Mouse (Mus musculus): Measurements from ENCODE around the gene Lrch1. TPM values are rescaled to one million over a fixed set of nuclear protein-coding genes. Genes with fewer than 3 reads are reported as not detected.
A peak's percentile ranks its signal among the peaks of the same experiment; 100 is the strongest.

Gene Lrch1
- polyA plus RNA-seq, 1 experiment from 2014 or later: 8.2 TPM

DNA sequence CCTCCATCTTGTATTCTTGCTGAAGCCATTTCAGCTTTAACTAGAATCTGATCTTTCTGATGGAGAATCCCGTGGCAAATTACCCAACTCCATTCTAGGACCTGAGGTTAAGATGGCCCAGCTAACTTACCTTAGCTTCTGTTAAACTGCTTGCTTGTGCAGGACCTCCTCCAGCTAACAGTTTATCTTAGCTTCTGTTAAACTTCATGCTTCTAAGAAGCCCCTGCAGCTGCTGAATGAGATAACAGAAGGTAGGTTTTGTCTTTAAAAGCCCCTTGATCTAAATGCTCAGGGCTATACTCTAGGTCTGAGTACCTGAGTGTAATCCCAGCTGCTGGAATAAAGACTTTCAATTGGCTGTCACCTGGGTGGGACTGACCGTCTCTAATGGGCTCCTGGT, 17.9 kb downstream of the Lrch1 start:
- Histone ChIP-seq H3K27me3 (no peaks in the 10 kb centered on the region), H3K4me2 (replicated peaks) (no peak overlapping the region), H3K36me3 (no peaks in the 10 kb centered on the region), H3K9me3 (no peaks in the 10 kb centered on the region), H3K9ac (replicated peaks) (no peak overlapping the region), H3K4me1 (peaks cover 9% of the 10 kb centered on the region; the same call in 1 of the 2 replicates), H3K4me3 (no peak overlapping the region), H3K27ac (replicated peaks) (no peak overlapping the region)
- ATAC-seq (ENCODE audit: low FRiP score, low read depth): no peak
- 81% methylated on average over 2 of the region's 2 CpGs for WGBS

DNA sequence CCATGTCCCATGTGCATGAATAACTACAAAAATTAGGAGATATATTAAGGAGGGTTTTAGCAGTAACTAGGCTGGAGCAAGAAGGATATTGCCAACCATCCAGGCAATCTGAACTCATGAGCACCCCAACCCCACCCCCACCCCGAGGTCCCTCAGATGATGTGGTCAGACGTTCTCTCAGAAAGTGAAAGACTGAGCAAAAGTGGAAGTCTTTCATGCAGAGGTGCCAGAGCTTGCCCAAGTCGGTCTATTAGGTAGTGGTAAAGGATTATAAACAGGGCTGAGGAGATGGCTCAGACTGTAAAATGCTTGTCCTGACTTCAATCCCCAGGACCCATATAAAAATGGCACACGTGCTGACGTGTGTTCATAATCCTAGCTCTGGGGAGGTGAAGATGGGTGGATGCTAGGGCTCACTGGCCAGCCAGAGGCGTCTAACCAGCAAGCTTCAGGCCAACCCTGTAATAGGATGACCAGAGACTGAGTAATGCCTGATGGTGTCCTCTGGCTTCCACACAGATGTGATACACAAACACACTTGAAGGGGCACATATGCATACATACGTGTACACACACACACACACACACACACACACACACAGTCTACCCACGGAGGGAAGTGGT, 18.8 kb downstream of the Lrch1 start:
- no peaks in the 10 kb centered on the region for H3K36me3 ChIP-seq
- H3K27me3 ChIP-seq: no peaks in the 10 kb centered on the region
- H3K27ac ChIP-seq (replicated peaks): no peak overlapping the region
- no peak overlapping the region for H3K4me2 ChIP-seq (replicated peaks)
- WGBS: 89% methylated on average over 8 of the region's 8 CpGs
- no peak overlapping the region for H3K4me3 ChIP-seq
- H3K9me3 ChIP-seq: no peaks in the 10 kb centered on the region
- peaks cover 9% of the 10 kb centered on the region; the same call in 1 of the 2 replicates for H3K4me1 ChIP-seq
- no peak for ATAC-seq (ENCODE audit: low FRiP score, low read depth)
- no peak overlapping the region for H3K9ac ChIP-seq (replicated peaks)

DNA sequence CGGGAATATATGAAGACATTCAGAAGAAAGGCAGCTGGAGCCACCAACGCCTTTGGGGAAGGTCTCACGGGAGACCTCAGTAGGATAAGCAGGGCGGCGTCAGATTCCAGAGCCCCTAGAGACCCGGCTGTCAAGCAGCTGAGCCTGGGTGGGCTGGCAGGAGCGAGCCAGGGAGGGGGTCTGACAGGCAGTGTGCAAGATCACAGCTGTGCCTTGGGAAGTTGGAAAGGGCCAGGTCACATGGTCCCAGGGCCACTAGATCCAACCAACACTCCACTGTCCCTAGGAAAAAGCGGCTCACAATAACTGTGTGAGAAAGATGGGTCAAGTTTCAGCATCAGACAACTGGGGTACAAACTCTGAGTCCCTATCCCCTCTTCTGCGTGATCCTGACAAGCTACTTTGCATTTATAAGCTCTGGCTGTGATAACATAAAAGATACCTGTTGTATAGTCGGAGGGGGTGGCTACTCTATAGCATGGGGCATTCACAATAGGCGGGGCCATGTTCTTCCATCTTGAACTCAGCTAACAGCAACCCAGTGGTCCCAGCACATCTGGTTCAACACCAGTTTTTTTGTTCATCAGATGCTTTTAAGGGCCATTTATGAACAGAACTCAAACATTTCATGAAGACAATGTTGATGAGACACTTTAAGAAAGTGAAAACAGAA, 20.6 kb downstream of the Lrch1 start:
- no peaks in the 10 kb centered on the region for H3K9me3 ChIP-seq
- no peak overlapping the region for H3K4me3 ChIP-seq
- no peaks in the 10 kb centered on the region for H3K36me3 ChIP-seq
- no peak overlapping the region for H3K4me2 ChIP-seq (replicated peaks)
- H3K4me1 ChIP-seq: peaks cover 9% of the 10 kb centered on the region; the same call in 1 of the 2 replicates
- H3K27ac ChIP-seq (replicated peaks): no peak overlapping the region
- 37% methylated on average over 11 of the region's 11 CpGs for WGBS
- no peaks in the 10 kb centered on the region for H3K27me3 ChIP-seq
- H3K9ac ChIP-seq (replicated peaks): no peak overlapping the region
- ATAC-seq (ENCODE audit: low FRiP score, low read depth): peak; percentile 74; the same call in 1 of the 2 replicates

DNA sequence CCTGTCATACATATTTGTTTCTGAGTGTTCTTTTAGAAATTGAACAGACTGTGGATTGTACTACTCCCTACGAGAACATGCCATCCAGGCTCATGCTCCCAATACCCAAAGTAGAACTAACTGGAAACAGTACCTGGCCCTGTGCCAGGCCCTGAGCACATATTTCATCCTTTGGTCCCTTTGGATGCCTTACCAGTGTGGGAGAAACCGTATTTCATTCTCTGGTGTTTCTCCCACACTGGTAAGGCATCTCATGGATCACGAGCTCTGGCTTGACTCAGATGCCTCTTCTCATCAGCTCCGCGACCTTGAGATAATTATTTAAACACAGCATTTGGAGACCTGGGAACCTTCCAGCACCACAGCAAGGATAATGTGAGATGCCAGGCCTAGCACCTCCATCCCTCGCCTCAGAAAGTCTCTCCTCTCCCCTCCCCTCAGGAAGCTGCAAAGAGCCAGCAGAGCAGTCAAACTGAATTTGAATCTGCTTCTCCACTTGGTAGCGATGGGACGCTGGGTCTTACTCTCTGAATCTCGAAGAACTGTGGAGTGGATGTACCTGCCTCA, 21.6 kb downstream of the Lrch1 start:
- Histone ChIP-seq H3K9me3 (no peaks in the 10 kb centered on the region), H3K4me2 (replicated peaks) (no peak overlapping the region), H3K4me1 (peaks cover 9% of the 10 kb centered on the region; the same call in 1 of the 2 replicates), H3K27ac (replicated peaks) (no peak overlapping the region), H3K4me3 (no peak overlapping the region), H3K36me3 (no peaks in the 10 kb centered on the region), H3K27me3 (no peaks in the 10 kb centered on the region), H3K9ac (replicated peaks) (no peak overlapping the region)
- WGBS: 86% methylated on average over 9 of the region's 9 CpGs
- no peak for ATAC-seq (ENCODE audit: low FRiP score, low read depth)

DNA sequence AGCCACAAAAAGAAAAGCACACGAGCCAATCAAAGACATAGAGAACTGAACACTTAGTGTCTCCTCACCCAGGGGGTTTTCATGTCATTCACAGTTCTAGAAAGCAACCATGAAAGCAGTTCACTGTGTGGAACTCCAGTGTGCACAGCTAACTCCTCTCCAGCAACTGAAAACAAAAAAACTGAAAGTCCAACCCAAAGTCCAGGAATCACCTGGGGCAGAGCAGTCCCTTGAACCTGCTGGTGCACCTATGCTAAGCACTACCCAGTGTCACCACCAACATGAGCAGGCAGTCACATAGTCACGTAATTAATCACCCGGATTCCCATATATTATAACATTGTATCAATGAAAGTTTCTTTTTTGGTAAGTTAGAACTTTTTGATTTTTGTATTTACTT, 23.2 kb downstream of the Lrch1 start:
- no peaks in the 10 kb centered on the region for H3K36me3 ChIP-seq
- WGBS: 75% methylated on average over 3 of the region's 3 CpGs
- no peak for ATAC-seq (ENCODE audit: low FRiP score, low read depth)
- no peak overlapping the region for H3K4me2 ChIP-seq (replicated peaks)
- H3K9me3 ChIP-seq: no peaks in the 10 kb centered on the region
- no peak overlapping the region for H3K27ac ChIP-seq (replicated peaks)
- H3K4me3 ChIP-seq: no peak overlapping the region
- no peaks in the 10 kb centered on the region for H3K27me3 ChIP-seq
- peaks cover 9% of the 10 kb centered on the region; the same call in 1 of the 2 replicates for H3K4me1 ChIP-seq
- no peak overlapping the region for H3K9ac ChIP-seq (replicated peaks)

DNA sequence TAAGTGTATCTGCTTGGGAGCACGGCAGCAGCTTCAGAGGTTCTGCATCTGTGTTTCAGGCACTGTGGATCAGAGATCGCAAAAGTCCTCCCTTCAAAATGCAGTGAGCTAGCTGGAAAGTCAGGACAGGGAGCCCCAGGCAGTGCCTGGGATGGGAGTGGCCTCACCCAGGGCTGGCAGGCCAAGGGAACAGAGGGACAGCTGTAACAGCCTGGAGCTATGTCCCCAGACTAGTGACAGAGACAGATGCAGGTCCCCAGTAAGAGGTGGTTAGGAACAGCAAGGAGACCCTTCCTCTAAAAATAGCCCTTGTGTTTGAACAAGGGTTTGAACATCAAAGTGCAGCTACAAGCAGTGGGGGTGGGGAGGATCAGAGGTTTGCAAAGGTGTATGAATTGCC, 23.6 kb downstream of the Lrch1 start:
- 84% methylated on average over 2 of the region's 2 CpGs for WGBS
- Histone ChIP-seq H3K9ac (replicated peaks) (no peak overlapping the region), H3K4me2 (replicated peaks) (no peak overlapping the region), H3K9me3 (no peaks in the 10 kb centered on the region), H3K27ac (replicated peaks) (no peak overlapping the region), H3K36me3 (no peaks in the 10 kb centered on the region), H3K27me3 (no peaks in the 10 kb centered on the region), H3K4me1 (peaks cover 9% of the 10 kb centered on the region; the same call in 1 of the 2 replicates), H3K4me3 (no peak overlapping the region)
- ATAC-seq (ENCODE audit: low FRiP score, low read depth): no peak

DNA sequence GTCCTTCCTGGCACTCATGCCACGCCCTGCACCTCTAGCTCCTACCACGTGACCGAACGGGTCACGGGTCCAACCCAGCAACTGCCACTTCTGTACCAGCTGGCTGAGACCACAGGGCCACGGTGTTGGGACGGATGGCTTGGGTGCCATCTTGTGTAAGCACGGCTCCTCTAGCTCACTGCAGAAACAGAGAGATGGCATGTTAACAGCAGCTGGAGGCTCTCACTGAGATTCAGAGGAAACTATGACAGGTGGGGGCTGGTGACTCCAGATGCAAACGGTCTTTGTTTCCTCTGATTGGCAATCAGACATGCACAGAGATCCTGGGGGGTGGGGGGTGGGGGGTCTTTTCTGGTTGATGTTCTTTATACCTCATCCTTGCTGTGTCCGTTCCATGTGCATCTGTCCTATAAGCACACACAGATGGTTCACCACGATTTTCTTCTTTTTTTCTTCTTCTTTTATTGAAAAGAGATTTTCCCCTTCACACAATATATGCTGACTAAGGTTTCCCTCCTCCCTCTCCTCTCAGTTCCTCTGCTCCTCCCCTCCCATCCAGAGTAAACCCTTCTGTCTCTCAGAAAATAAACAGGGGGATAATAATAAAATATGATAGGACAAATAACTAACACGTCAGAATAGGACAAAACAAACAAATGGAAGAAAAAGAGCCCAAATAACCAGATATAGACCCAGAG, 25.5 kb downstream of the Lrch1 start:
- Histone ChIP-seq H3K27me3 (no peaks in the 10 kb centered on the region), H3K27ac (replicated peaks) (no peak overlapping the region), H3K4me2 (replicated peaks) (no peak overlapping the region), H3K9me3 (no peaks in the 10 kb centered on the region), H3K4me3 (no peak overlapping the region), H3K4me1 (peaks cover 7% of the 10 kb centered on the region; the same call in 1 of the 2 replicates), H3K36me3 (no peaks in the 10 kb centered on the region), H3K9ac (replicated peaks) (no peak overlapping the region)
- 81% methylated on average over 12 of the region's 12 CpGs for WGBS
- ATAC-seq (ENCODE audit: low FRiP score, low read depth): no peak

DNA sequence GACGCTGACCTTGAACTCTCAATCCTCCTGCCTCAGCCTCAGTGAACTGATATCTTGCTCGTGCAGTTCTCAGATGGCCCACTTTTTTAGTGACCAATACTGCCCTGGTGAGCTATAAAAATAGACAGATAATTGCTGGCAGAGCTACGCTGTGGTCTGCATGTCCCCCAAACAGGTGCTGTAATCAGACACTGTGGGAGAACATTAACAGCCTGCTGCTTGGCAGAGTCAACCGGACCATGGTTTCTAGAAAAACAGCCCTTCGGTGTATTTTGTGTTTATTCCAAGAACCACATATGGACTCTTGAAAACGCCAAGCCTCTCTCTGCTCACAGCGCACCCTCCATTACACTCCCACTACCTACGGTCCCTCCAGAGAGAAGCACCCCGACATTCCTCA, 26.2 kb downstream of the Lrch1 start:
- Histone ChIP-seq H3K4me1 (peaks cover under 1% of the 10 kb centered on the region; the same call in 1 of the 2 replicates), H3K4me2 (replicated peaks) (no peak overlapping the region), H3K27ac (replicated peaks) (no peak overlapping the region), H3K9ac (replicated peaks) (no peak overlapping the region), H3K27me3 (no peaks in the 10 kb centered on the region), H3K9me3 (no peaks in the 10 kb centered on the region), H3K4me3 (no peak overlapping the region), H3K36me3 (no peaks in the 10 kb centered on the region)
- 92% methylated on average over 9 of the region's 9 CpGs for WGBS
- ATAC-seq (ENCODE audit: low FRiP score, low read depth): no peak

DNA sequence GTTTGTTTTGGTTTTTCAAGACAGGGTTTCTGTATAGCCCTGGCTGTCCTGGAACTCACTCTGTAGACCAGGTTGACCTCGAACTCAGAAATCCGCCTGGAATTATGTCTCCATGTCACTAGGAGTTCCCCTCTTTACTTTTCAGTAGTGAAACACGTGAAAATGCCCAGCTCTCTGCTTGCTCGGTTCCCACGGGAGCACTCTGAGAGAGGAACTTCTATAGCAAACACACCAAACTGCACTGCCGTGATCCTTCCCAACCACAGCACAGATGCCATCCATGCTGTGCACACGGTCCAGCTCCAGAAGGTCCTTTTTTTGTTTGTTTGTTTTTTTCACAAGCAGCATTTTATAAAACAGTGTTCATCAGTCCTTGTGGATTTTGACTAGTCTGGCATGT, 28.5 kb downstream of the Lrch1 start:
- 84% methylated on average over 7 of the region's 7 CpGs for WGBS

DNA sequence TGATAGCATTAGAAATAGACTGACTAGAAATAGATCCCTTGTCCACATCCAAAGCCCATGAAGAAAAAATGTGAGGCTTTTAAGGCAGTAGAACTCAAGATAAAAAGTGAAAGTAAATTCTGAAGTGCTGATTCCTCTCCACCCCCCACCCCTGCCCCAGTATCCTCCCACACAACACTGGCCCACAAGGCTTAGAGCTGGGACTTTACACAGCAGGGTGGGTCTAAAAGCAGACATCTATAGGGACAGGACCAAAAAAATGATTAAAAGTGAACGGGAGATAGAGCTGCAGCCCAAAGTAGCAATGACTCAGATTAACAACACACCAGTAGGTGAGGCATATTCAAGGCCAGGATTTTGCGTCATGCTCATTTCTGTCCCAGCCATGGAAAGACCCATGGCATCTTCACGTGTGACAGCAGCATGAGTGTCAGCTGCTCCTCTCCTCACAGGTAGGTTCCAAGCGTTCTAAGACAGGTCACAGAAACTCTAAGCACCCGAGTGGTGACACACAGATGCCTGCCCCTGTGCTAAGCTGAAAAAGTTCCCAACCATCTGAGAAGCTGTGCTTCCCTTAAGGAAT, 29.1 kb downstream of the Lrch1 start:
- WGBS: 92% methylated on average over 5 of the region's 5 CpGs
- ATAC-seq (ENCODE audit: low FRiP score, low read depth): no peak
- H3K4me3 ChIP-seq: no peak overlapping the region
- H3K9ac ChIP-seq (replicated peaks): no peak overlapping the region
- no peak overlapping the region for H3K4me2 ChIP-seq (replicated peaks)
- H3K4me1 ChIP-seq: peaks cover 6% of the 10 kb centered on the region; the same call in 1 of the 2 replicates
- H3K27ac ChIP-seq (replicated peaks): no peak overlapping the region
- H3K9me3 ChIP-seq: no peaks in the 10 kb centered on the region
- no peaks in the 10 kb centered on the region for H3K36me3 ChIP-seq
- no peaks in the 10 kb centered on the region for H3K27me3 ChIP-seq

More for the DNA sequence above, 28.5 kb downstream of the Lrch1 start:
- Histone ChIP-seq H3K27ac (replicated peaks) (no peak overlapping the region), H3K9me3 (no peaks in the 10 kb centered on the region), H3K36me3 (no peaks in the 10 kb centered on the region), H3K27me3 (no peaks in the 10 kb centered on the region), H3K9ac (replicated peaks) (no peak overlapping the region), H3K4me3 (no peak overlapping the region), H3K4me1 (peaks cover 6% of the 10 kb centered on the region; the same call in 1 of the 2 replicates), H3K4me2 (replicated peaks) (no peak overlapping the region)
- no peak for ATAC-seq (ENCODE audit: low FRiP score, low read depth)

DNA sequence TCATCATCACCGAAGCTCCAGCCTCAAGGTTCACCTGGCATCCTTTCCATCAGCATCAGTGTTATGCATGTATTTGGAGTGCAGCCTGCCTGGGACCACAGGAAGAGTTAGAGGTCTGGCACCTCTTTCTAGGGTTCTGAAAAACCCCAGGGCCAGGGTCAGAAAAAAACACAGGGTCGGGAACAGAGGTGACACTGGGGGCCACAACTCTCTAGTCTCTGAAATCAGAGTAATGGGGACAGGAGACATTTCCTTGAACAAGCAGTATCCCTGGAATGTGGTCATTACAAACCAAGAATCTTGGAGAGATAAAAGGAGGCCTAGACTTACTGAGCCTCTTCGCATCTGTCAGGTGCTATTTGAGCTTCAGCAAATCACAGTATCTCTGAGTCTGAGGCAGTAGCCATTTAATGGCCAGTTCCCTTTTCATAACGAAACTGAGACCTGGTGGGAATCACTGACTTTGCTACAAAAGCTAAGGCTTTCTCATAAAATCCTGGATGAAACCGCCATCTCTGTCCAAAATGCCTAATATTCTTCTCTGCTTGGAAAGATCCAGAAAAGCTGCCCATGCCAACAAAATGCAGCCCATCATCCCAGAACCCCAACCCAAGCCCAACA, 30.1 kb downstream of the Lrch1 start:
- Histone ChIP-seq H3K4me2 (replicated peaks) (no peak overlapping the region), H3K27ac (replicated peaks) (no peak overlapping the region), H3K9ac (replicated peaks) (no peak overlapping the region), H3K27me3 (no peaks in the 10 kb centered on the region), H3K36me3 (no peaks in the 10 kb centered on the region), H3K4me1 (peaks cover 6% of the 10 kb centered on the region; the same call in 1 of the 2 replicates), H3K9me3 (no peaks in the 10 kb centered on the region), H3K4me3 (no peak overlapping the region)
- ATAC-seq (ENCODE audit: low FRiP score, low read depth): no peak
- WGBS: 90% methylated on average over 5 of the region's 5 CpGs
